Mouse (Mus musculus) liver (tissue): ENCODE measurements around the gene Gm21117.
"Not testable (repeated sequence)": the region's sequence is repeated elsewhere in the genome, so short reads cannot be mapped to it uniquely, and the experiment has no call there.

Experiments
- DNase-seq: peaks from one replicate; pipeline ENCODE4 v3.0.0-alpha.2; 2020; ENCODE audit warnings: mixed read lengths

Gene Gm21117

DNA sequence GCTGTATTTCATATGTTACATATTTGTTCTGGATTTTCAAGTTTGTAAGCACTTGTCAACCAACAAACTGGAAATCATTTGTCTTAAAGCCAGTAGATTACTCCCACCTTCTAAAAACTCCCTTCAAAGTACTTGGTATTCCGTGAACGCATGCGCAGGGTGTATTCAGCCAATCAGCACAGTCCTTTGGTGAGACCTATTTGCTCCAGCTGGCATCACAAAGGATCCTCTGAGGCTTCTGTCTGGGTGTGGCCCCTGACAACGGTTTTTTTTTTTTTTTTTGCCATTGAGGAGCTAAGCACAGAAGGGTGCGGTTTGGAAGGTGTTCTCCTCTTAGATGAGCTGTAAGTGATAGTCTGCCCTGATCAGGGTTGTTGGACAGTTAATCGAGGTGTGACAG lies at the start of gene Gm21117:
Gene Gm21117, plus strand, starts transcription at position 301 of the 400 bp plus-strand sequence.
- DNase-seq = not testable (repeated sequence)
